Mouse (Mus musculus): ENCODE data around the gene Igsf8. TPM values are rescaled to one million over a fixed set of nuclear protein-coding genes. Genes with fewer than 3 reads are reported as not detected.

Gene Igsf8
- total RNA-seq, 2 experiments from 2014 or later: 9.3 to 15.2 TPM

- intact Hi-C loops (cut with DNase I): no loop called here
- no peak for DNase-seq (ENCODE audit: low spot score)
These were observed 70.0 kb downstream of the Igsf8 start for GRCm38 (mm10) chr1:172331422-172331947.

DNA sequence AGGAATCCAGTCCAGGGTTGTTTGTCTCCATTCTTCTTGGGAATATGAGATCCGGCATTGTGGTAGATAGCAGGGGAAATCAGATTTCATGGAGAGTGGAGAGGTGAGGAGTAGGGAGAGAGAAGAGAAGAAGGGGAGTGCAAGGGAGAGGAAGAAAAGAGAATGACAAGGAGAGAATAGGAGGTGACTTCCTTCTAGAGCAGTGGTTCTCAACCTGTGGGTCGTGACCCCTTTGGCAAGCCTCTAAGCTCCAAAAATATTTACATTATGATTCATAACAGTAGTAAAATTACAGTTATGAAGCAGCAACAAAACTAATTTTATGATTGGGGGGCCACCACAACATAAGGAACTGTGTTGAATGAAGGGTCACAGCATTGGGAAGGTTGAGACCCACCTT, 71.5 kb downstream of the Igsf8 start:
- intact Hi-C loops (cut with DNase I): no loop called here
- DNase-seq (ENCODE audit: low spot score): no peak

- intact Hi-C loops (cut with DNase I): no loop called here
- DNase-seq (ENCODE audit: low spot score): no peak
These were observed 72.1 kb downstream of the Igsf8 start for GRCm38 (mm10) chr1:172333512-172333911.

- intact Hi-C loops (cut with DNase I): no loop called here
- no peak for DNase-seq (ENCODE audit: low spot score)
These were observed 74.4 kb downstream of the Igsf8 start for GRCm38 (mm10) chr1:172335804-172336203.

- no peak for DNase-seq (ENCODE audit: low spot score)
- intact Hi-C loops (cut with DNase I): no loop called here
These were observed 76.2 kb downstream of the Igsf8 start for GRCm38 (mm10) chr1:172337411-172338185.

- DNase-seq (ENCODE audit: low spot score): peak; percentile 38
- intact Hi-C loops (cut with DNase I): no loop called here
These were observed 79.4 kb downstream of the Igsf8 start, which contains the start of gene Kcnj10 for GRCm38 (mm10) chr1:172340729-172341321. Gene Kcnj10, plus strand, starts transcription at chr1:172341210.

- no peak for DNase-seq (ENCODE audit: low spot score)
- intact Hi-C loops (cut with DNase I): no loop called here
These were observed 79.9 kb downstream of the Igsf8 start for GRCm38 (mm10) chr1:172341386-172341785.

DNA sequence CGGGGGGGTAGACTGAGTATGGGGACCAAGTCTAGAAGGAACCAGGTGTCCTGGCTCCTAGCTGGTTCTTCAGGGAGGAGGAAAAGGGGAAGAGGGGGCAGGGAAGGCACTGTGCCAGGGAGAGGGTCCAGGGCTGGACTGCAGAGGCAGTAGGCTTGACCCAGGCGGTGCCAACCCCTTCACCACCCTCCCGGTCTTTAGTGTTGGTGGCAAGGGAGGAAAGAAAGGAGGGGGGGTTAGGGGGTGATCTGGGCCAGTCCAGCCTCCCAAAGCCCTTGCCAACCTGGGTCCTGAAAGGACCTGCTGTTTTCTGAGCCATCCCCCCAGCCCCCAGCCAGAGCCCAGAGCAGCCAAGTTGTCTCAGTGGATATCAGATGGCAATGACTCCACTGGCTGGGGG, 81.3 kb downstream of the Igsf8 start:
- intact Hi-C loops (cut with DNase I): no loop called here
- no peak for DNase-seq (ENCODE audit: low spot score)

DNA sequence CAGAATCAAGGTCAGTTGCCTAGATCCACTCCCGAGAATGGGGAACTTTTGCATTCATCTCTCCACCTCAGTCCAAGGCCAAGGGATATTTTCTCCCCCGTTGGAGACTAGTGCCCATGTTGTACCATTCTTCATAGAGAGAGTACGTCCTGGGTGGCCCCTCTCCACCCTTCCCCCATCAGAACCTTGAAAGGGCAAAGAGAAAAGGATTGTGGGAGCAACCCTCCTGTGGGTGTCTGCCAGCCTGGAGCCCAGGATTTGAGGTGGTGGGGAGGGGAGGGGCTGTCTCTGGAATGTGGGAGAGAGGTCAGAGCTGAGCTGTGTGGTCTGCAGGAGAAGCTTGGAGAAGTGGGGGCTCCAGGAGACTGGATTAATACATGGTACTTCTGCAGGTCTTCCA, 82.5 kb downstream of the Igsf8 start:
- no peak for DNase-seq (ENCODE audit: low spot score)

GRCm38 (mm10) chr1:172344820-172345219, 83.4 kb downstream of the Igsf8 start:
- intact Hi-C loops (cut with DNase I): no loop called here
- DNase-seq (ENCODE audit: low spot score): no peak

More for the DNA sequence above, 82.5 kb downstream of the Igsf8 start:
- intact Hi-C loops (cut with DNase I): no loop called here

DNA sequence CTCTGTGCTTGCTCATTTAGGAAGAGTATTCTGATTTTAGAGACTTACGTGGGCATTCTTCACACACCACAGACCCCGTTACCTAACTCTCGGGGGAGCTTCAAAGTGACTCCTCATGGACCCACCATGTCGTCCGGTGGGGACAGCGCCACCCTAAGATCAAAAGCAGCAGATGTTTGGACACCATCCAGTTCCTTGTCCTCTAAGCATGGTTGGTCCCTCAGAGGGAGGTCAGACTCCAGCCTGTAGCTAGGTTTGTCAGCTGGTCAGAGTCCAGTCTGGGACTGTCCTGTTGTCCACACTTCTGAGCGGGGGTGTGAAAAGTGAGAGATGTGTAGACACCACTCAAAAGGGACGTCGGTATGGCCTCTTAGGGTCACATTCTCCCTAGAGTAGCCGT, 85.3 kb downstream of the Igsf8 start:
- intact Hi-C loops (cut with DNase I): no loop called here
- DNase-seq (ENCODE audit: low spot score): no peak

DNA sequence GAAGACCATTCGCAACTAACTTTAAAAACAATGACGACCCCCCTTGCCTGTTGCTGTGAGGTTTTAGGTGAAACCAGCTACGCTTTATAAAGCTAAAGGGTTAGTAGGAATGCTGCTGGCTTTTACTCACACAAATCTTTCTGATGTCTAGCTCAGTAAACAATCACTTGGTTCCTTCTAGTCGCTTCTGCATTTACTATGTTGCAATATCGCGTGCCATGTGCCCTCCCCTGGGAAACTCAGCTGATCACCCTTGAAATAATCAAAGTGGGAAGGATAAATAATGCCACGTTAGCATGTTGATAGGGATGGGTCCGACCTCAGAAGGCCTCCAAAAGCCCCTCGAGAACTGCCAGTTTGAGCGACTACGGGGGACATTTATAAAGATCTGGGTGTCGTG, 85.9 kb downstream of the Igsf8 start:
- intact Hi-C loops (cut with DNase I): no loop called here
- DNase-seq (ENCODE audit: low spot score): no peak

GRCm38 (mm10) chr1:172349504-172349903, 88.1 kb downstream of the Igsf8 start:
- DNase-seq (ENCODE audit: low spot score): no peak
- intact Hi-C loops (cut with DNase I): no loop called here

DNA sequence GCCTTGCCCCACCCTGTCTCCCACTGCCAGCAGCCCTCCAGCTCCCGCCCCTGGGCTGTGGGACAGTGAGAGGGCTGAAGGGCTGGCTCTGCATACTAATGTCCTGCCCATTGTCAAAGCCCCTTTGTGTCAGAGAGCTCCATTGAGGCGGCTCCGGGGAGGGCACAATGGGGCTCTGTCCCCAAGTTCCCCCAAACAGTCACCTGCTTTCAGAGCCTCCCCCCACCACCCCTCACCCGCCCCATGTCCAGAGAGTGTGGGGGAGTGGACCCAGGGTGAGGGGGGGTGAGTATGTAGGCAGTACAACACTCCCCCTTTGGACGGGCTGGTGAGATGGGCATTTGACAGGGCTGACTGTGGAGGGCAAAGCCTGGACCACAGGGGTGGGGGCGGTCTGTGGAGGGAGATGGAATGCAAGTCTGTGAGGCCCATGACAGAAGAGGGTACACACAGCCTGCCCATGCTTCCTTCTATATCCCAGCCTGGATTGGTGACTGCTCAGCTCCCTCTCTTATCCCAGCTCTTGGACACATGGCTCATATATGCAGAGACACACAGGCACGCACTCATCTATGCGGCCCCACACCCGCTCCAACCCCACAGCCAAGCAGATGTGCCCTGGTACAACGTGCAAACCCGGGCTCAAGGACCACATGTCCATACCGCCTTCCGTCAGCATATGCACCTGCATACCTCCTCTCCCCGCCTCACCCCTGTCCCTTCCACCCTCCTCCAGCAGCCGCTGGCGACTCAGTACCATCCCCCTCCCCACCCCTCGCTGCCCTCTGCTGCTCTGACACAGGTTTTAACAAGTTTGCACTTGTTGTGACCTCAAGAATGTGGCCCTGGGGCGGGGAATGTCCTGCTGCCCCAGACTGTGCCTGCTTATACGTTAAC, 88.7 kb downstream of the Igsf8 start:
- DNase-seq (ENCODE audit: low spot score): no peak
- intact Hi-C loops (cut with DNase I): no loop called here

DNA sequence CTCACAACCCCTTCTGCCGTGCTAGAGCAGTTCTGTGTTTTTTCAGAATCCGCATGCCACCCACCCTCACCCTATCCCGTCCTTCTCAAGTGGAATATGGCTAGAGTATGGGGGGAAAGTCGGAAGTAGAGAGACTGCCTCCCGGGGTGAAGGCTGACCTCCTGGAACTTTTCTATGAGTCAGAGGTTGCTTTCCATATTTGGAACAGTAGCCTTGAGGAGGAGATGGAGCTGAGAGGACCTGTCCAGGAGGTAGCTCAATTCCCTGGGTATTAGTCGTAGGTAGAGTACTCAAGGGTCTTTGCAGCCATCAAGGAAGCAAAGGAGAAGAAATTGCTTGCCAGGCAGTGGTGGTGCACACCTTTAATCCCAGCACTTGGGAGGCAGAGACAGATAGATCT, 90.6 kb downstream of the Igsf8 start:
- intact Hi-C loops (cut with DNase I): no loop called here
- no peak for DNase-seq (ENCODE audit: low spot score)

GRCm38 (mm10) chr1:172352453-172352852, 91.0 kb downstream of the Igsf8 start:
- no peak for DNase-seq (ENCODE audit: low spot score)
- intact Hi-C loops (cut with DNase I): no loop called here

- intact Hi-C loops (cut with DNase I): no loop called here
- DNase-seq (ENCODE audit: low spot score): no peak
These were observed 93.9 kb downstream of the Igsf8 start for GRCm38 (mm10) chr1:172355336-172355735.

DNA sequence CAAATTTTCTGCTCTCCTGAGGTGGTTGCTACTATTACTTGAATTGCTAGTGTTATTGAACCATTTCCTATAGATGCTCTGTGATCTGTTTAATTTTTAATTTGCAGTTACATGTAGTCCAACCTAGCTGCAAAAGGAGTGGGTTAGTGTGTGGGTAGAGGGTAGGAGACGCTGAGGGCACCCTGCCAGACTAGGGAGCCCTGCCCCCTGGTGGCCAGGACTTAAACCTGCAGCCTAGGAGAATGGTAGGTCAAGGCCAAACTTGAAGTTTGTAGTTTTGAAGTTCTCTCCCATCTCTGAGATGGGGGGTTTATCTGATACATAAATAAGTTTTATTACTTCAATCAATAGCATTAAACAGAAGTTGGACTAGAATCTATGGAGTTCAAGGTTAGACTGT, 96.1 kb downstream of the Igsf8 start:
- intact Hi-C loops (cut with DNase I): loop anchor here (2.0 kb wide), 1 partner anchor 311 kb away; no protein-coding TSS in a partner anchor
- no peak for DNase-seq (ENCODE audit: low spot score)

GRCm38 (mm10) chr1:172358341-172358740, 96.9 kb downstream of the Igsf8 start:
- DNase-seq (ENCODE audit: low spot score): no peak
- intact Hi-C loops (cut with DNase I): no loop called here

DNA sequence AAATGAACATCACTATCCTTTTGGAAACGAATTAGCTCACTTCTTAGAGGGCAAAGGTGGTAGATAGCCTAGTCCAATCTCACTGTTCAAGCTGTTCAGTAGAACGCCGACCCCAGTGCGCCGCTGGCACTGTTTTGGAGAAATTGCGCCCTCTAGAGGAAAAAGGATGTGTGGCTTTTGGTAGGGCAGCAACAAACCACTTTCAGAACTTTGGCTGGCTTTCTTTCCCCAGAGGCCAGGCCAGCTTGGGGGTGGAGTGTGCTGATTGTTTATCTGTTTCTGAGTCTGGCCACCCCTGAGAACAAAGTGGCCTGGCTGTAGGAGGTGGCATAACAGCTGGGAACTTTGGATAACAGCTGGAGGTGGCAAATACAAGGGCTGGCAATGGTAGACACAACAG, 103.2 kb downstream of the Igsf8 start:
- intact Hi-C loops (cut with DNase I): no loop called here
- no peak for DNase-seq (ENCODE audit: low spot score)

Data from heart, postnatal 25 days (tissue).